Mouse (Mus musculus) thymus, postnatal 4 days (tissue): Measurements from ENCODE around the gene Ugt1a2.

ENCODE experiments used
- DNase-seq: peaks from one replicate; pipeline ENCODE4 v3.0.0; 2021

The Ugt1a2 gene

DNA sequence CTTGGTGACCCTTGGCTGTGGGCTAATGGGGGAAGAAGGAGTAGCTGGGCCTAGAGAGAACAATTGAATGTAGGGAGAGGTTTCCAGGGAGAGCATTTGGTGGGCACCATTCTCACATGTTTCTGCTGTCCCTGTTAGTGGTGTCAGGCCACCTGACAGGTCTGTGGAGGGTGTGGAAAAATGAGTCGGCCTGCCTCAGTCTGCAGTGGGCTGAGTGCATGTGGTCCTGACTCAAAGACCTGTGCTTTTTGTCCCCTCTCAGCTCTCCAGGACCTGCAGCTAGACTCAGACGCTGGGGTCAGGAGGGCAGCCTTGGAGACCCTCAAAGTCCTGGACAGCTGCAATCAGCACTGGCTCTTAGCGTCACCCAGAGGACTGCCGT is 59.2 kb downstream of the Ugt1a2 start:
- peak; percentile 30 for DNase-seq

GRCm38 (mm10) chr1:88260114-88260513 is 59.7 kb downstream of the Ugt1a2 start:
- peak; percentile 38 for DNase-seq

GRCm38 (mm10) chr1:88260604-88261377 is 60.4 kb downstream of the Ugt1a2 start:
- DNase-seq, result peak; percentile 22

- peak; percentile 28 for DNase-seq
These were observed 61.3 kb downstream of the Ugt1a2 start for GRCm38 (mm10) chr1:88261706-88262105.

- DNase-seq, result peak; percentile 45
These were observed 61.9 kb downstream of the Ugt1a2 start for GRCm38 (mm10) chr1:88262255-88262654.

- DNase-seq, result peak; percentile 26
These were observed 62.6 kb downstream of the Ugt1a2 start for GRCm38 (mm10) chr1:88262961-88263360.

DNA sequence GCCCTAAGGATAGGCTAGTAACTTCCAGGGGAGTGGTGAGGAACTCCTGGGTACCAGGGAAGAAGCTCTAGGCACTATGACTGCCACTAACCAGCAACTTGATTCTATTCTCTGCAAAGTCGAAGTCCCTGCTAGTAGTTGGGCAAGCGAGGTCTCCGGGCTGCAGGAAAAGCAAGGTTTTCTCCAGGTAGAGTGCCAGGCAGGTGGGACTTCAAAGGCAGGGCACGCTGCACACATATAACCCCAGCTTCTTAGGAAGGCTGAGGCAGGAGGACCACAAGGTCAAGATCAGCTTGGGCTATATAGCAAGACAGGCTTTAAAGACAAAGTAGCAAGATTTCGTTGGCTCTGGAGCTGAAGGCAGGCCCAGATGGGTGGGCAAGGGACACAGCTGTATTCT is 63.4 kb downstream of the Ugt1a2 start:
- peak; percentile 18 for DNase-seq

GRCm38 (mm10) chr1:88264237-88264868 is 64.0 kb downstream of the Ugt1a2 start:
- DNase-seq, result peak; percentile 10

GRCm38 (mm10) chr1:88264869-88265240 is 64.5 kb downstream of the Ugt1a2 start:
- DNase-seq, result peak; percentile 22

- no peak for DNase-seq
These were observed 65.7 kb downstream of the Ugt1a2 start for GRCm38 (mm10) chr1:88266123-88266522.

- no peak for DNase-seq
These were observed 67.1 kb downstream of the Ugt1a2 start for GRCm38 (mm10) chr1:88267489-88267888.

GRCm38 (mm10) chr1:88268070-88268469 is 67.7 kb downstream of the Ugt1a2 start:
- no peak for DNase-seq
